Mouse (Mus musculus) cortical plate, adult 2 months (tissue): ENCODE measurements around the gene Ndufa5.

ENCODE experiments used
- CTCF ChIP-seq: fragments of 200-500 bp; IDR thresholded peaks from 2 replicates; pipeline ENCODE4 v1.5.1; 2011; ENCODE audit warnings: mild to moderate bottlenecking, control low read depth, low read length; ENCODE audit not compliant: insufficient read depth; ENCODE audit errors: extremely low read depth
- POLR2A ChIP-seq: fragments of 200-500 bp; IDR thresholded peaks from 2 replicates; pipeline ENCODE4 v1.6.1; 2011; ENCODE audit warnings: mild to moderate bottlenecking, low read length, control low read depth; ENCODE audit not compliant: insufficient read depth; ENCODE audit errors: extremely low read depth

- TF ChIP-seq CTCF: no peak
- no peak for TF ChIP-seq POLR2A
These were observed 22.0 kb upstream of the Ndufa5 start for GRCm38 (mm10) chr6:24549801-24550200.
